Mouse (Mus musculus): Measurements from ENCODE around the gene Ogfod3. TPM values are rescaled to one million over a fixed set of nuclear protein-coding genes. Genes with fewer than 3 reads are reported as not detected.

Gene Ogfod3
- total RNA-seq (2023) = 10 to 100 TPM; 10.5 to 11.7 TPM

GRCm38 (mm10) chr11:121204161-121205006 is at the start of gene Ogfod3, which contains the start of gene Hexdc:
Gene Ogfod3, minus strand, starts transcription at chr11:121204711.
Gene Hexdc, plus strand, starts transcription at chr11:121204433.

GRCm38 (mm10) chr11:121236564-121237344 is 32.2 kb upstream of the Ogfod3 start, which contains the start of gene Narf:
Gene Narf, plus strand, starts transcription at chr11:121237253.

GRCm38 (mm10) chr11:121229018-121229439 is 24.5 kb upstream of the Ogfod3 start, which contains the start of gene Cybc1:
Gene Cybc1, minus strand, starts transcription at chr11:121229322.

GRCm38 (mm10) chr11:121159971-121160370 is 44.5 kb downstream of the Ogfod3 start, which contains the start of gene Uts2r:
Gene Uts2r, plus strand, starts transcription at chr11:121160271.

GRCm38 (mm10) chr11:121145865-121146264 is 58.6 kb downstream of the Ogfod3 start, which contains the start of gene Tex19.1:
Gene Tex19.1, plus strand, starts transcription at chr11:121146143.

Other genes starting within 250 kb of the Ogfod3 start
- 100 to 1,000 TPM; 134 to 142 TPM for gene Csnk1d, start 213.4 kb downstream of the Ogfod3 start, total RNA-seq (2023)
- gene Cd7, start 165.3 kb downstream of the Ogfod3 start, total RNA-seq (2023) = 1 to 10 TPM; 6.8 to 9.7 TPM
- gene Sectm1b, start 141.1 kb downstream of the Ogfod3 start, total RNA-seq (2023) = not detected
- not detected for gene Sectm1a, start 123.5 kb downstream of the Ogfod3 start, total RNA-seq (2023)
- not detected for gene Tex19.2, start 86.0 kb downstream of the Ogfod3 start, total RNA-seq (2023)
- not detected for gene Tex19.1, start 58.6 kb downstream of the Ogfod3 start, total RNA-seq (2023)
- not detected for gene Uts2r, start 44.4 kb downstream of the Ogfod3 start, total RNA-seq (2023)
- 10 to 100 TPM; 16.7 to 21.5 TPM for gene Hexdc, start 278 bp downstream of the Ogfod3 start, total RNA-seq (2023)
- gene Cybc1, start 24.6 kb upstream of the Ogfod3 start, total RNA-seq (2023) = 100 to 1,000 TPM; 118 to 135 TPM
- gene Narf, start 32.5 kb upstream of the Ogfod3 start, total RNA-seq (2023) = 10 to 100 TPM; 62.0 to 66.2 TPM
- gene Foxk2, start 55.3 kb upstream of the Ogfod3 start, total RNA-seq (2023) = 10 to 100 TPM; 40.8 to 48.4 TPM
- 10 to 100 TPM; 52.6 to 59.7 TPM for gene Wdr45b, start 149.7 kb upstream of the Ogfod3 start, total RNA-seq (2023)
- gene Rab40b, start 183.5 kb upstream of the Ogfod3 start, total RNA-seq (2023) = not detected
- gene Fn3krp, start 216.7 kb upstream of the Ogfod3 start, total RNA-seq (2023) = 1 to 10 TPM; 5.9 to 8.0 TPM
- gene Fn3k, start 230.2 kb upstream of the Ogfod3 start, total RNA-seq (2023) = under 1 TPM in 1 of 2 experiments, not detected in 1; 0.15 TPM
- gene Tbcd, start 247.2 kb upstream of the Ogfod3 start, total RNA-seq (2023) = 10 to 100 TPM; 32.7 to 36.2 TPM

All from B cell, adult 67 days (primary cell).